Comparison of ENCODE assay signal across 16 mouse cellular contexts in the genomic region with DNA sequence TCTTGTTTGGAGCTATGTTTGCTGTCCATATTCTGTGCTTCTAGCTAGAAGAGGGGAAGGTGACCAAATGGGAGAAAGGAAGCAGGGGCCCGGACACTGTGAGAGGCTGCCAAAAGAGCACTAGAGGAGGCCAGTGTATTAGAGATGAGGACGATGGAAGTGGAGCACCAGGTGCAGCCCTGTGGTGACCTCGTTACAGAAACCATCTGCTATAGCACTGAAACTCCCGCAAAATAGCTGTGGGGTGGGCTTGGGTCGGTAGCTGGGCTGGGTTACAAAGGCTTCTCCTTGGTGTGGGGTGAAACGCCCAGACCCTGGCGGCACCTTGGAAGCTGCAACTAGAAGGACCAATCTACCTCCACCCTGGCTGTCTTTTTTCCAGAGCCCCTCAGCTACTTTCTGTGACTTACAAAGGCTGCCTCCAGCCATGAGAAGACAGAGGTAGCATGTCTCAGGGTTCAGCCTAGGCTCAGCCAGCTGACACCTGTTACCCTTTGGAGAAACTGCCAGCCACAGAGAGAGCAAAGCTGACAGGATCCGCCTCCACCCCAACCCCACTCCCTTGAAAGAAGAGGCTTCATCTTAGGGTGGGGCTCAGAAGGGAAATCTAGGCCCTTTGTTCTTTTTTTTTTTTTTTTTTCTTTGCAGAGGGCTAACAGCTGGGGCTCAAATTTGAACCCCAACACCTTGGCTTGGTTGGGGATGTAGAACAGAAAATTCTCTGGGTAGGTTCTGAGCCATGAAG. TPM values are rescaled to one million over a fixed set of nuclear protein-coding genes. Genes with fewer than 3 reads are reported as not detected.
DNase-seq lines count a peak whose midpoint lies in the region; ATAC-seq and TF ChIP-seq lines count a peak whose summit lies in the region.
"Had no signal": no experiment of that assay in that cellular context is flagged by ENCODE, and none has a peak within 500 bp of the region (broad histone marks: within the 10 kb centered on the region; RNA-seq: fewer than 3 reads in every experiment).

No protein-coding gene starts in this region.

- H3K9me3 ChIP-seq in heart, embryonic 12.5 days (replicated peaks) = no peaks in the 10 kb centered on the region
- no peaks in the 10 kb centered on the region for H3K9me3 ChIP-seq in CH12.LX (replicated peaks; ENCODE audit: low read length)
- H3K9me3 ChIP-seq: embryonic facial prominence, embryonic 12.5 days had no signal

- in situ Hi-C loops in CH12.LX (cut with MboI; ENCODE audit: low pct_ligation_motif_present, low pct_unique_long_range_greater_than_20kb, low sequenced_read_pairs) = loop anchor here (5.0 kb wide), 1 partner anchor 33 kb away; no protein-coding TSS in a partner anchor

- no peaks in the 10 kb centered on the region for H3K79me2 ChIP-seq in CH12.LX (replicated peaks; ENCODE audit: control insufficient read depth, extremely low read depth, insufficient read depth, poor library complexity, severe bottlenecking)

- H3K9ac ChIP-seq in heart, embryonic 12.5 days = 0 out of 2 replicates have a peak overlapping the region, but pooled peaks have one; percentile 21
- H3K9ac ChIP-seq in CH12.LX (ENCODE audit: insufficient read depth, low read depth) = 0 out of 2 replicates have a peak overlapping the region, but pooled peaks have one; percentile 3
- H3K9ac ChIP-seq: embryonic facial prominence, embryonic 12.5 days had no signal

- TF ChIP-seq POLR2A in CH12.LX (IDR thresholded peaks at IDR 0.05; ENCODE audit: low read depth, low read length) = no peak

- H3K4me2 ChIP-seq in heart, embryonic 12.5 days = no peak overlapping the region
- H3K4me2 ChIP-seq in CH12.LX (ENCODE audit: insufficient read depth, low read depth, poor library complexity, severe bottlenecking) = peak overlapping the region; percentile 13
- H3K4me2 ChIP-seq: embryonic facial prominence, embryonic 12.5 days; heart, embryonic 11.5 days had no signal

- H3K36me3 ChIP-seq in heart, embryonic 12.5 days = no peaks in the 10 kb centered on the region
- H3K36me3 ChIP-seq in CH12.LX (replicated peaks in 1 of 2; ENCODE audit: control insufficient read depth in 1 of 2, insufficient read depth in 1 of 2, low read length in 1 of 2) = no peaks in the 10 kb centered on the region
- H3K36me3 ChIP-seq: embryonic facial prominence, embryonic 12.5 days had no signal

- H3K4me1 ChIP-seq in heart, embryonic 12.5 days (replicated peaks) = peaks cover 9% of the 10 kb centered on the region
- peaks cover 23 to 78% of the 10 kb centered on the region in 2 experiments for H3K4me1 ChIP-seq in CH12.LX (ENCODE audit: control insufficient read depth in 1 of 2, insufficient read depth in 2 of 2)

- intact Hi-C loops in heart, postnatal 14 days (cut with DNase I) = loop anchor here (5.0 to 10.0 kb wide), 3 partner anchors 65 to 132 kb away; partner anchors contain the start of gene Cops7a

- no peak for DNase-seq in heart, postnatal 14 days
- peak; percentile 54 for DNase-seq in CH12.LX (ENCODE audit: extremely low read depth)
- peak; percentile 64 for DNase-seq in T-cell, adult 2 months (ENCODE audit: low spot score)
- DNase-seq in retina, postnatal 1 day = peak; percentile 64
- no peak for DNase-seq in adrenal gland, adult 2 months
- DNase-seq in right cerebral cortex, postnatal 36 days (ENCODE audit: low spot score in 2 of 2) = no peak
- DNase-seq: adrenal gland, adult 8-10 months; gastrocnemius, postnatal 10 days; kidney, adult 11 months had no signal

- WGBS in heart, embryonic 12.5 days = 63% methylated on average over 8 of the region's 8 CpGs

- peak; percentile 49; the same call in 1 of the 2 replicates for TF ChIP-seq EP300 in CH12.LX (IDR thresholded peaks at IDR 0.05; ENCODE audit: low read length)

- dilution Hi-C loops in CH12.LX (cut with MboI; ENCODE audit: extremely low pct_ligation_motif_present, extremely low pct_unique_long_range_greater_than_20kb, low sequenced_read_pairs) = no loop called here

- H3K27me3 ChIP-seq in heart, embryonic 12.5 days (replicated peaks) = no peaks in the 10 kb centered on the region
- no peaks in the 10 kb centered on the region for H3K27me3 ChIP-seq in CH12.LX (replicated peaks)
- H3K27me3 ChIP-seq: embryonic facial prominence, embryonic 12.5 days had no signal

- TF ChIP-seq RAD21 in CH12.LX (IDR thresholded peaks at IDR 0.05; ENCODE audit: low read depth, low read length) = peak; percentile 41

- H3K4me3 ChIP-seq in heart, embryonic 12.5 days = no peak overlapping the region
- H3K4me3 ChIP-seq in CH12.LX (replicated peaks in 1 of 3; ENCODE audit: low read depth in 2 of 3, low read length in 2 of 3, poor library complexity in 1 of 3) = no peak overlapping the region
- H3K4me3 ChIP-seq: embryonic facial prominence, embryonic 12.5 days had no signal

- no peak for ATAC-seq in heart, embryonic 12.5 days (ENCODE audit: insufficient number of reproducible peaks, low FRiP score)
- ATAC-seq in erythroblast, adult 5-6 weeks (replicated peaks; ENCODE audit: low FRiP score, poor library complexity, severe bottlenecking) = no peak
- ATAC-seq: forebrain, embryonic 14.5 days had no signal

- peak in 1 of 2 experiments; percentile 44; a peak in 2 of 4 replicates for TF ChIP-seq CTCF in CH12.LX (conservative IDR thresholded peaks at IDR 0.05 in 1 of 2, IDR thresholded peaks at IDR 0.05 in 1 of 2; ENCODE audit: low read depth in 2 of 2, low read length in 2 of 2)

- no peak overlapping the region for H3K27ac ChIP-seq in heart, embryonic 12.5 days (ENCODE audit: poor library complexity, severe bottlenecking)
- peak overlapping the region; percentile 81 for H3K27ac ChIP-seq in CH12.LX (ENCODE audit: insufficient read depth, low read depth)
- H3K27ac ChIP-seq: embryonic facial prominence, embryonic 12.5 days had no signal

TF ChIP-seq in CH12.LX, 34 proteins besides CTCF, POLR2A, EP300 and RAD21 (continues in another document):
- TF ChIP-seq KAT2A (IDR thresholded peaks at IDR 0.05; ENCODE audit: insufficient replicate concordance, low read length) (no peak), SMC3 (IDR thresholded peaks at IDR 0.05; ENCODE audit: low read depth, low read length) (peak; percentile 19), GABPA (IDR thresholded peaks at IDR 0.05; ENCODE audit: insufficient replicate concordance, low read depth, low read length) (no peak), USF2 (conservative IDR thresholded peaks at IDR 0.05; ENCODE audit: low read depth, low read length) (no peak), MAX (IDR thresholded peaks at IDR 0.05; ENCODE audit: low read length) (peak; percentile 52; the same call in 1 of the 2 replicates), JUND (conservative IDR thresholded peaks at IDR 0.05; ENCODE audit: low read depth, low read length) (no peak)

RNA-seq across cellular contexts. Expression of gene Lag3, which starts 11.3 kb away (rescaled TPM):
- polyA plus RNA-seq in heart, embryonic 12.5 days (2016; fragmentation: Nextera tagmentation; extraction: Ambion mirVana) = 1.4 and 1.5 TPM in 2 replicates
- under 1 TPM; 0.62 to 0.80 TPM for total RNA-seq in heart, postnatal 14 days (2021)
- 1.2 and 1.9 TPM in 2 replicates for total RNA-seq in CH12.LX (2012; rRNA removed)
- 0.32 and 0.52 TPM in 2 replicates for total RNA-seq in CH12.LX (2014; rRNA removed)
- 1.5 and 2.0 TPM in 2 replicates for polyA plus RNA-seq in CH12.LX (2012; ENCODE audit: insufficient read length, low read depth)
- 1.0 and 2.7 TPM in 2 replicates for total RNA-seq in erythroblast, adult 5-6 weeks (2015; ENCODE audit: low replicate concordance)
- total RNA-seq in erythroblast, adult 5-6 weeks (2017; ENCODE audit: low replicate concordance) = 0.51 TPM in 1 of 2 replicates, not detected in the other
- 1 to 10 TPM; 1.1 to 1.5 TPM for total RNA-seq in adrenal gland, adult 2 months (2021)
- polyA plus RNA-seq in adrenal gland, adult 2 months (2012; rRNA removed) = 2.1 and 2.5 TPM in 2 replicates
- total RNA-seq: monocyte, adult 5-6 weeks had no signal

RNA-seq across cellular contexts. Expression of gene Cd4, which starts 12.2 kb away (rescaled TPM):
- not detected in 2 replicates for polyA plus RNA-seq in heart, embryonic 12.5 days (2016; fragmentation: Nextera tagmentation; extraction: Ambion mirVana)
- total RNA-seq in heart, postnatal 14 days (2021) = 10 to 100 TPM in 1 of 2 experiments, 1 to 10 TPM in 1; 1.2 to 12.3 TPM
- 0.29 and 0.34 TPM in 2 replicates for total RNA-seq in CH12.LX (2012; rRNA removed)
- total RNA-seq in CH12.LX (2014; rRNA removed) = 0.26 and 0.27 TPM in 2 replicates
- polyA plus RNA-seq in CH12.LX (2012; ENCODE audit: insufficient read length, low read depth) = 1.1 and 1.6 TPM in 2 replicates
- total RNA-seq in erythroblast, adult 5-6 weeks (2015; ENCODE audit: low replicate concordance) = 6.3 and 6.9 TPM in 2 replicates
- 0.70 and 0.94 TPM in 2 replicates for total RNA-seq in erythroblast, adult 5-6 weeks (2017; ENCODE audit: low replicate concordance)
- total RNA-seq in adrenal gland, adult 2 months (2021) = under 1 TPM; 0.31 to 0.55 TPM
- 0.52 and 0.61 TPM in 2 replicates for polyA plus RNA-seq in adrenal gland, adult 2 months (2012; rRNA removed)
- polyA plus RNA-seq: heart, embryonic 11.5 days had no signal

RNA-seq across cellular contexts. Expression of gene Ptms, which starts 19.7 kb away (rescaled TPM):
- polyA plus RNA-seq in heart, embryonic 12.5 days (2016; fragmentation: Nextera tagmentation; extraction: Ambion mirVana) = 233 and 243 TPM in 2 replicates
- 100 to 1,000 TPM; 369 to 378 TPM for total RNA-seq in heart, postnatal 14 days (2021)
- total RNA-seq in CH12.LX (2012; rRNA removed) (11.0 and 12.8 TPM in 2 replicates), CH12.LX (2014; rRNA removed) (7.0 and 8.1 TPM in 2 replicates)
- 96.6 and 99.6 TPM in 2 replicates for polyA plus RNA-seq in CH12.LX (2012; ENCODE audit: insufficient read length, low read depth)
- 26.1 and 31.3 TPM in 2 replicates for total RNA-seq in erythroblast, adult 5-6 weeks (2015; ENCODE audit: low replicate concordance)
- total RNA-seq in erythroblast, adult 5-6 weeks (2017; ENCODE audit: low replicate concordance) = 12.0 and 21.8 TPM in 2 replicates
- 100 to 1,000 TPM; 828 to 858 TPM for total RNA-seq in adrenal gland, adult 2 months (2021)
- polyA plus RNA-seq in adrenal gland, adult 2 months (2012; rRNA removed) = 2,208 and 2,873 TPM in 2 replicates

RNA-seq across cellular contexts. Expression of gene Mlf2, which starts 31.0 kb away (rescaled TPM):
- 357 and 358 TPM in 2 replicates for polyA plus RNA-seq in heart, embryonic 12.5 days (2016; fragmentation: Nextera tagmentation; extraction: Ambion mirVana)
- 100 to 1,000 TPM; 214 to 217 TPM for total RNA-seq in heart, postnatal 14 days (2021)
- 116 and 129 TPM in 2 replicates for total RNA-seq in CH12.LX (2012; rRNA removed)
- 109 and 124 TPM in 2 replicates for total RNA-seq in CH12.LX (2014; rRNA removed)
- polyA plus RNA-seq in CH12.LX (2012; ENCODE audit: insufficient read length, low read depth) = 203 and 210 TPM in 2 replicates
- 11.7 and 13.4 TPM in 2 replicates for total RNA-seq in erythroblast, adult 5-6 weeks (2015; ENCODE audit: low replicate concordance)
- 14.1 and 20.7 TPM in 2 replicates for total RNA-seq in erythroblast, adult 5-6 weeks (2017; ENCODE audit: low replicate concordance)
- total RNA-seq in adrenal gland, adult 2 months (2021) = 100 to 1,000 TPM; 269 to 320 TPM
- 390 and 451 TPM in 2 replicates for polyA plus RNA-seq in adrenal gland, adult 2 months (2012; rRNA removed)

RNA-seq across cellular contexts. Expression of gene Gpr162, which starts 36.4 kb away (rescaled TPM):
- polyA plus RNA-seq in heart, embryonic 12.5 days (2016; fragmentation: Nextera tagmentation; extraction: Ambion mirVana) = 1.9 and 2.2 TPM in 2 replicates
- total RNA-seq in heart, postnatal 14 days (2021) = 1 to 10 TPM; 1.8 to 2.4 TPM
- 1.6 and 2.0 TPM in 2 replicates for total RNA-seq in CH12.LX (2012; rRNA removed)
- 0.48 and 0.97 TPM in 2 replicates for total RNA-seq in CH12.LX (2014; rRNA removed)
- 1.7 and 1.9 TPM in 2 replicates for polyA plus RNA-seq in CH12.LX (2012; ENCODE audit: insufficient read length, low read depth)
- total RNA-seq in erythroblast, adult 5-6 weeks (2015; ENCODE audit: low replicate concordance) = not detected in 2 replicates
- total RNA-seq in erythroblast, adult 5-6 weeks (2017; ENCODE audit: low replicate concordance) = not detected in 2 replicates
- total RNA-seq in adrenal gland, adult 2 months (2021) = 1 to 10 TPM; 1.1 to 2.5 TPM
- 1.9 and 2.4 TPM in 2 replicates for polyA plus RNA-seq in adrenal gland, adult 2 months (2012; rRNA removed)
- total RNA-seq: megakaryocyte progenitor cell, adult 5-6 weeks had no signal

Comparison
In these comparisons a context has a peak if more than half of its experiments do, and no peak if none do; other contexts are left out.
1. DNase-seq: peak in CH12.LX (single experiment), T-cell, adult 2 months (single experiment) and retina, postnatal 1 day (single experiment); none in heart, postnatal 14 days (0 of 2), adrenal gland, adult 2 months (single experiment) and right cerebral cortex, postnatal 36 days (0 of 2).
2. RNA of gene Ptms, which starts 19.7 kb away (total RNA-seq): 828 to 858 TPM in adrenal gland, adult 2 months and 369 to 378 TPM in heart, postnatal 14 days; 12.0 to 31.3 TPM in erythroblast, adult 5-6 weeks and 7.0 to 12.8 TPM in CH12.LX; every median in the first group is over 10 times any median in the second.